Mouse (Mus musculus): ENCODE results near the gene Vav2. TPM values are rescaled to one million over a fixed set of nuclear protein-coding genes. Genes with fewer than 3 reads are reported as not detected.

The Vav2 gene
- polyA plus RNA-seq, 1 experiment from 2014 or later: 7.1 TPM

Small RNAs within 50 kb of the gene (microRNA-seq; reads per million reads assigned to microRNA genes)
- gene Gm24049: not detected
- not detected for gene Mir7578

Other genes with a start within 250 kb of the Vav2 start
- gene Sardh, start 178.7 kb downstream of the Vav2 start, polyA plus RNA-seq (2015; fragmentation: Nextera tagmentation; extraction: Ambion mirVana): 64.7 and 71.3 TPM in 2 replicates
- gene Brd3os, start 15.3 kb upstream of the Vav2 start, polyA plus RNA-seq (2015; fragmentation: Nextera tagmentation; extraction: Ambion mirVana): 13.1 and 13.7 TPM in 2 replicates
- 103 and 117 TPM in 2 replicates for gene Brd3, start 80.6 kb upstream of the Vav2 start, polyA plus RNA-seq (2015; fragmentation: Nextera tagmentation; extraction: Ambion mirVana)
- 67.3 and 70.5 TPM in 2 replicates for gene Wdr5, start 88.1 kb upstream of the Vav2 start, polyA plus RNA-seq (2015; fragmentation: Nextera tagmentation; extraction: Ambion mirVana)
- gene Rxra, start 249.4 kb upstream of the Vav2 start, polyA plus RNA-seq (2015; fragmentation: Nextera tagmentation; extraction: Ambion mirVana): 11.0 and 11.6 TPM in 2 replicates

All from kidney, embryonic 16.5 days (tissue).